Mouse (Mus musculus) embryonic fibroblast, embryonic 13.5 days (primary cell): ENCODE data around the gene 4933428G20Rik.

ENCODE experiments used
- CTCF ChIP-seq: IDR thresholded peaks from 2 replicates; pipeline ENCODE4 v1.5.1; 2011; ENCODE audit warnings: mild to moderate bottlenecking, control low read depth, low read length, moderate library complexity, borderline replicate concordance; ENCODE audit not compliant: insufficient read depth
- POLR2A ChIP-seq: IDR thresholded peaks from 2 replicates; pipeline ENCODE4 v1.6.1; 2011; ENCODE audit warnings: low read depth, mild to moderate bottlenecking, control low read depth, low read length, moderate library complexity

DNA sequence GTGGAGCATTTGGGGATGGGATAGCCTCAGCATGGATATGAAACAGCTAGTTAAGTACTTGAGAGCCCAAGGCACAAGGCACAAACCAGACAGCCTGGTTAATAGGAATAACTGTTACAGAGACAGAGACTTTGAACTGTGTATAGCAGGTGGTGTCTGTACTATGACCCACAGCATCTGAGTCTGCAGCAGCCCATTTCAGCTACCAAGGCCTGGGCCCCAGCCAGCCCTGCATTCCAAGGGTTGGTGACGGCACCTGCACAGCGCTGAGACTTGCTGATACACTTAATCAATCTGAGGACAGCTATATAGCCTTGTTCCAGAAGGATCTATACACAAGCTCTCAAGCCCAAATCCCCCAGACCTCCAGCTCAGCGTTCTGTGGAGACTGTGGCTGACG, 2.6 kb downstream of the 4933428G20Rik start:
- TF ChIP-seq CTCF (no peak), POLR2A (no peak)
